Mouse (Mus musculus) limb, embryonic 14.5 days (tissue): Measurements from ENCODE around the gene Osm. TPM values are rescaled to one million over a fixed set of nuclear protein-coding genes. Genes with fewer than 3 reads are reported as not detected.

Experiments
- ATAC-seq: fragments of 200-750 bp; cut with Nextera tagmentation; 2 replicates; pipeline ENCODE4 v1.8.0; 2017; ENCODE audit warnings: low read depth, moderate number of reproducible peaks, moderate TSS enrichment; ENCODE audit not compliant: low FRiP score
- DNase-seq: peaks from one replicate; pipeline ENCODE4 v3.0.0-alpha.2; 2015; ENCODE audit warnings: low spot score
- H3K27ac ChIP-seq: fragments of 300-500 bp; sonication (generic); replicated peaks from 2 replicates; pipeline ENCODE4 v1.5.1; 2014; ENCODE audit warnings: low read depth, mild to moderate bottlenecking, low read length, moderate library complexity, mixed read lengths
- H3K27me3 ChIP-seq: fragments of 300-500 bp; sonication (generic); 2 replicates; pipeline ENCODE4 v1.6.1; 2014; ENCODE audit warnings: low read length, mixed read lengths; ENCODE audit not compliant: control insufficient read depth, insufficient read depth
- H3K36me3 ChIP-seq: fragments of 300-500 bp; sonication (generic); 2 replicates; pipeline ENCODE4 v1.6.1; 2014; ENCODE audit warnings: mild to moderate bottlenecking, low read length, moderate library complexity, mixed read lengths; ENCODE audit not compliant: control insufficient read depth, insufficient read depth
- H3K4me1 ChIP-seq: fragments of 300-500 bp; sonication (generic); 2 replicates; pipeline ENCODE4 v1.6.1; 2014; ENCODE audit warnings: antibody characterized with exemption, low read length, mixed read lengths; ENCODE audit not compliant: control insufficient read depth, insufficient read depth
- H3K4me2 ChIP-seq: fragments of 300-500 bp; sonication (generic); replicated peaks from 2 replicates; pipeline ENCODE4 v1.6.1; 2014; ENCODE audit warnings: low read depth, mild to moderate bottlenecking, low read length, moderate library complexity; ENCODE audit not compliant: severe bottlenecking
- H3K4me3 ChIP-seq: fragments of 300-500 bp; sonication (generic); replicated peaks from 2 replicates; pipeline ENCODE4 v1.5.1; 2014; ENCODE audit warnings: low read length
- H3K9ac ChIP-seq: fragments of 300-500 bp; sonication (generic); 2 replicates; pipeline ENCODE4 v1.6.1; 2014; ENCODE audit warnings: mild to moderate bottlenecking, low read depth, low read length, moderate library complexity; ENCODE audit not compliant: severe bottlenecking
- H3K9me3 ChIP-seq: fragments of 300-500 bp; sonication (generic); 2 replicates; pipeline ENCODE4 v1.6.1; 2016; ENCODE audit warnings: low read length; ENCODE audit not compliant: control insufficient read depth
- POLR2A ChIP-seq: fragments of 200-500 bp; IDR thresholded peaks from 2 replicates; pipeline ENCODE4 v1.8.0; 2012; ENCODE audit warnings: inconsistent platforms, mild to moderate bottlenecking, moderate library complexity, borderline replicate concordance; ENCODE audit not compliant: insufficient read depth, insufficient read length; ENCODE audit errors: extremely low read depth
- WGBS: fragments of 180-500 bp; shearing (Covaris S2); extraction: QIAGEN DNeasy Blood & Tissue Kit; methylation state at CpG from one replicate; pipeline ENCODE4 v1.1.7; 2014; 5-methylcytosine and 5-hydroxymethylcytosine counted together
- polyA plus RNA-seq, 2 experiments: library from polyadenylated mRNA; depleted of rRNA in 1 of 2; stranded (reverse) in 1 of 2; unstranded in 1 of 2; fragments of >200 nt; fragmentation: Nextera tagmentation in 1 of 2; extraction: Ambion mirVana in 1 of 2; gene quantifications; 2 replicates each; pipeline versions ENCODE4 v1.2.1 to v1.2.3; 2012 to 2014

The Osm gene
- polyA plus RNA-seq, 2 experiments, result 0.18 to 0.26 TPM

DNA sequence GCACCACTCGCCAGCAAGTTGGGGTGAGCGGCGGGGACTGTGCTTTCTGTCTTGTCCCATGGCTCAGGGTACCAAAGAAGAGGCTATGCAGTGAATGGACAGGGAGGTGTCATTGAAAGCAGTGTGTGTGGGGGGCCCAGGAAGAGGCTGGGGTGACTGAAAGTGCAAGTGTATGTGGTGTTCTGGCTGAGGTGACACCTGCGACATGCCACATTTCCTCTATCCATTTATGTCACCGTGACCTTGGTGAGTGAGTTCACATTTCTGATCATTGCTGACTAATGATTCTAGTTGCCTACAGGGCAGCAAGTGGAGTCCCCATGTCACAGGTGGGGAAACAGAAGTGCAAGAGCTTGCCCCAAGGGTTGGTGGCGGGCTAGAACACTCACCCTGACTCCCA is 32.3 kb downstream of the Osm start:
- Histone ChIP-seq H3K36me3 (no peaks in the 10 kb centered on the region), H3K4me3 (no peak overlapping the region), H3K27me3 (peaks cover 39% of the 10 kb centered on the region), H3K27ac (no peak overlapping the region), H3K9ac (no peak overlapping the region), H3K4me2 (no peak overlapping the region), H3K9me3 (no peaks in the 10 kb centered on the region), H3K4me1 (peaks cover 8% of the 10 kb centered on the region)
- no peak for TF ChIP-seq POLR2A
- ATAC-seq, result no peak
- no peak for DNase-seq
- 86% methylated on average over 6 of the region's 6 CpGs for WGBS

DNA sequence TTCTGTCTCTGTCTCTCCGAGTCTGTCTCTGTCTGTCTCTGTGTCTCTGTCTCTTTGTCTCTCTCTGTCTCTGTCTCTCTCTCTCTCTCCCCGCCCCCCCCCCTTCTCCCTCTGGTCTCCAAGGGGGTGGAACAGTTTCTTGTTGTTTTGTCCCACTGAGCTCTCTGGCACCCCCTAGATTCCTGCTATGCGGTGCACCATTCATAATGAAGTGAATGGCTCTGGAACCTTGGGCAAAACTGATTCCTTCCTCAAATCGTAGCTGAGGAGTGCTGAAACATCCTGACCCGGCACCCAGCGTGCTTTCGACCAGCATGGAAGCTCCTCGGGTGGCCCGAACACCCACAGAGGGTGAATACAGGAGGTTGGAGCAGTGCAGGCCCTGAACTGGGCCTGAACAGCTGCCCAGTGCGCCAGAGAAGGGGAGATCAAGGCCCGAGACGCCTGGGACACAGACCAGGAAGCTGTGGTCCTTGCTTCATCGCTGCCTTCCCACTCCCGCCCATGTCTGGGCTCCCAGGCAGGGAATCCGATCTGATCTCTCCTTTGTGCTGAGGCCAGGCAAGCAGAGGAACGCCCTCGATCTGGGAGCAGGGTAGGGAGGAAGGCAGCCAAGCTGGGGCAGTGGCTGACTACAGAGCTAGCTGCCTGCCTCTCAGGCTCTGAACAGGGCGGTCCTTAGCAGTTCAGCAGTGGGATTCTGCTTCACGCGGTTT is 34.7 kb downstream of the Osm start:
- H3K27ac ChIP-seq, result no peak overlapping the region
- 35% methylated on average over 18 of the region's 20 CpGs for WGBS
- TF ChIP-seq POLR2A, result no peak
- no peak for ATAC-seq
- H3K9me3 ChIP-seq, result no peaks in the 10 kb centered on the region
- peak overlapping the region; percentile 40; the same call in 1 of the 2 replicates for H3K9ac ChIP-seq
- peak; percentile 34 for DNase-seq
- no peak overlapping the region for H3K4me3 ChIP-seq
- no peak overlapping the region for H3K4me2 ChIP-seq
- peaks cover 7% of the 10 kb centered on the region for H3K4me1 ChIP-seq
- H3K36me3 ChIP-seq, result no peaks in the 10 kb centered on the region
- H3K27me3 ChIP-seq, result peaks cover 28% of the 10 kb centered on the region

DNA sequence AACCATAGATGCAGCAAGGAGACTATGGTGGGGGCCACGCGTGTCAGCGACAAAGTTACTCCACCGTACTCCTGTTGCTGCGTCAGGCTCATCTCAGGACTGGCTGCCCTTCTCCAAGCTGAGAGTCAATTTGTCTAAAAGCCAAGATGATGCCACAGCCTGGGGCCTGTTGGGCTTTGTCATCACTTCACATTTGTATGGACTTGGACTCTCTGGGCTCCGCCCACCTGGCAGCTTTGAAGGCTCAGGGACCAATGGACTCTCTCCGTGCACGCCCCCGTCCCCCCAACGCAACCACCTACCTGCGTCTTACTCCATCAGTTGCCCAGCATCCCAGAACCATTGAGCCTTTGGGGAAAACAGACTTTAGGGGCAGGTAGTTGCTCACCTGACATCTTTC is 35.3 kb downstream of the Osm start:
- Histone ChIP-seq H3K4me1 (peaks cover 13% of the 10 kb centered on the region), H3K27ac (no peak overlapping the region), H3K27me3 (peaks cover 23% of the 10 kb centered on the region), H3K36me3 (no peaks in the 10 kb centered on the region), H3K4me3 (no peak overlapping the region), H3K4me2 (no peak overlapping the region), H3K9ac (0 out of 2 replicates have a peak overlapping the region, but pooled peaks have one; percentile 40), H3K9me3 (no peaks in the 10 kb centered on the region)
- DNase-seq (no peak), ATAC-seq (no peak)
- 63% methylated on average over 11 of the region's 11 CpGs for WGBS
- no peak for TF ChIP-seq POLR2A

- Histone ChIP-seq H3K4me1 (peaks cover 11% of the 10 kb centered on the region), H3K4me3 (no peak overlapping the region), H3K27me3 (no peaks in the 10 kb centered on the region), H3K36me3 (no peaks in the 10 kb centered on the region), H3K4me2 (no peak overlapping the region), H3K9me3 (no peaks in the 10 kb centered on the region), H3K9ac (no peak overlapping the region), H3K27ac (peak overlapping the region; percentile 56; the same call in 1 of the 2 replicates)
- DNase-seq (no peak), ATAC-seq (0 out of 2 replicates have a peak, but pooled peaks have one; percentile 30)
- 35% methylated on average over 11 of the region's 11 CpGs for WGBS
- no peak for TF ChIP-seq POLR2A
Measured at GRCm38 (mm10) chr11:4276411-4276861, 40.2 kb downstream of the Osm start.

GRCm38 (mm10) chr11:4279909-4280308 is 43.7 kb downstream of the Osm start:
- no peak for TF ChIP-seq POLR2A
- Histone ChIP-seq H3K9ac (no peak overlapping the region; the same call in 1 of the 2 replicates), H3K4me2 (no peak overlapping the region), H3K27me3 (no peaks in the 10 kb centered on the region), H3K4me1 (peaks cover 11% of the 10 kb centered on the region), H3K4me3 (no peak overlapping the region), H3K27ac (no peak overlapping the region), H3K9me3 (no peaks in the 10 kb centered on the region), H3K36me3 (no peaks in the 10 kb centered on the region)
- DNase-seq, result no peak
- ATAC-seq, result 0 out of 2 replicates have a peak, but pooled peaks have one; percentile 23
- 51% methylated on average over 6 of the region's 7 CpGs for WGBS
